Mouse (Mus musculus) layer of hippocampus, adult 9-11 months (tissue): ENCODE measurements around the gene Necab2.

ENCODE experiments used
- DNase-seq: peaks from one replicate; pipeline ENCODE4 v3.0.0; 2022

Necab2 gene

DNA sequence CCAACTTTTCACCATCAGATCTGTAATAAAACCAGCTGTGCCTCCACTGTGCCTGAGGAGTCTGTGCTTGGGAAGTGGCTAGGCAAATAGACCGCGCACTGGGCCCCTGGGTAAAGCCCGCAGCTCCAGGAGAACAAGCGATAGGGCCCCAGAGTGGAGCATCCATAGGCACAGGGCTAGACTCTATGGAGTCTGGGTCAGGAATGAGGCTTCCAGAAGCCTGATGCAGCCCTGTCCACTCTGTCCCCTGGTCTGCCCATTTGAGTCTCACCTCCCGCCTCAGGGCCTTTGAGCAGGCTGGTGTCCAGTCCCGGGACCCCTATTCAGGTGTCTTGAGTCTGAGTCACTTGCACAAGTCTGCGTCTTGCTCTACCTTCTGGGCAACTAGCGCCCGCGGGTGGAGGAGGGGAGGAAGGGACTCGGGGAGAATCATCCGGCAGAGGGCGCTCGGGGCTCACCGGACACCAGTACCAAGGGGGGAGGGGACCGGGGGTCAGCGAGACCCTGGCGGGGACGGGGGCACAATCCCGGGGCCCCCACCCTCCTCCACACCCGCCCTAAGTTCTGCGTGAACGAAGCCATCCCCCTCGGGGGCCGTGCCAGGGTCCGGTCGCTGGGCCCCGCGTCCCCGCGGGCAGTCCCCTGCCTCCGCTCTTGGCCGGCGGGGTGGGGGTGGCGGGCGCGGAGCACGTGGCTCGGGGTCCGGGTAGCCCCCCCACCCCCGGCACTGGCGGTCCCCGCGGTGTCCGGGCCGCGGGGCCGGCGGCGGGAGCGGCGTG lies at the start of gene Necab2:
TSS of gene Necab2 (plus strand) at position 509 of the 779 bp plus-strand sequence.
- peak; percentile 89 for DNase-seq

DNA sequence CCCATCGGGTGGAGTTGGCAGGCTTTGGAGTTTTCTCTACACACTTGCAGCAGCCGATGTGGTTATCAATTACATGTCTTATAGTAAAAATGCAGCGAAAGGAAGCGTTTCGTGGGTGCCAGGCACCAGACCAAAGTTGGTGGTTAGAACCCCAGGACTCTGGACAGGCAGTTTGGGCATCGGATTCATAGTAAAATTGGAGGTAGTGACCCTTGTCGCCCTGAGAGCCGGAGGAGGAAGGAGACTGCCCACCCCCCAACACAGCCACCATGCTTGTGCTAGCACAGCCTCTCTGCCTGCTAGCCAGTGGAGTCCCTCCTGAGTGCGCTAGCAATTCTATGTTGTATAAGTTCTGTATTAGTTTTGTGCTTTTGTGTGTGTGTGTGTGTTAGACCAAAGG lies 48.0 kb upstream of the Necab2 start:
- no peak for DNase-seq

DNA sequence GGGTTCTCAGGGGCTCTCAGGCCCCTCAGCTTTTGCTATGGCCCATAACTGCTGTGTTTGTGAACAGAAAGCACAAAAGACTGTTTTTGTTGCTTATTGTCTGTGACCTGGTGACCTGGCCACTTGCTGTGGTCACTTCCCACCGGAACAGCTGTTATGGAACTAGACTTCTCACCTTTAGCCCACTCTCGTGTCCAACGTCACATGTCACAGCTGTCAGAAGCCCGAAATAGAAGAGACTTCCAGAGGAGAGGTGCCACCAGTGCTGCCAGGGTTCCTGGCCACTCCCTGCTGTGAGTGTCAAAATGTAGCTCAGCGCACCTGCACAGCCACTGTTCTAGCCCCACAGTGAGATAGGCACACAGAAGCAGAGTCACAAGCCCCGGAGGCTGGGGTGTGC lies 47.3 kb upstream of the Necab2 start:
- DNase-seq, result no peak

DNA sequence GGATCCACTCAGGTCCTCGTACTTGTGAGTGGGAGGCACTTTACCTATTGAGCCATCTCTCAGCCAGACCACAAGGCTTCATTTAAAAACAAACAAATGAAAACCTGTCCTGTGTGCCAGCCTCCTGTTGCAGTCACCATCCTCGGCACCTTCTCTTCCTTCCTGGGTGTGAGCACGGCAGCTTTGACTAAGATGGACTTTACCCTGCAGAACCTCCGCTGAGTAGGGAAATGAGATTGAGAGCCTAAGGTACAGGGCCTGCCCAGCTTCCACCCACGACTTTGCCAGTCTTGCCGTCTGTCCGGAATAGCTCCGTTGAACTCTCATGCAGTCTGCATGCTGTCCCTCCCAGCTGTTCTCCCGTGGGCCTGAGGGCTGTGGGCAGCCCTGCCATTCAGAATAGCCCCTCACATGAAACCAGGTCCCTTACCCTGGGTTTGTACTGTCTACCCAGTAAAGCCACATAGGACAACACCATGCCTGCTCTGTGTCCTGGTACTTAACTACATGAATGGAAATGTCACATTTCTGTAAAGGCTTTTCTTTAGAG lies 46.3 kb upstream of the Necab2 start:
- DNase-seq, result no peak

DNA sequence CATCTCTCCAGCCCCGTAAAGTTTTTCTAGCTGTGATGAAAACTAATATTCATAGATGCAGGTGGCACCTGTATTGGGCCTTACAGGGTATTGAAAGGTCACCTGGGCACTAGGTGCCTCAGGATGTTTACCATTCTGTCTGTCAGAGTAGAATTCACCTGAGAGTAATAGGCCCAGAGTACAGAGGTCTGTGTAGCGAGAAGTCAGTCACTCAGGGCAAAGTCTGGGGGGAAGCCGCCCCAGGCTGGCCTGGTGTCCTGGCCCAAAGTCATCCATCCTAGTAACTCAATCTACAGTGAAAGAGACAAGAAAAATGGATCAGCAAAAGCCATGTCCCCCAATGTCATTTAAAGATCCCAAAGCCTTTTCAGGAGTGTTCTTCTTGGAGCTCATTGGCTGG lies 45.6 kb upstream of the Necab2 start:
- no peak for DNase-seq

DNA sequence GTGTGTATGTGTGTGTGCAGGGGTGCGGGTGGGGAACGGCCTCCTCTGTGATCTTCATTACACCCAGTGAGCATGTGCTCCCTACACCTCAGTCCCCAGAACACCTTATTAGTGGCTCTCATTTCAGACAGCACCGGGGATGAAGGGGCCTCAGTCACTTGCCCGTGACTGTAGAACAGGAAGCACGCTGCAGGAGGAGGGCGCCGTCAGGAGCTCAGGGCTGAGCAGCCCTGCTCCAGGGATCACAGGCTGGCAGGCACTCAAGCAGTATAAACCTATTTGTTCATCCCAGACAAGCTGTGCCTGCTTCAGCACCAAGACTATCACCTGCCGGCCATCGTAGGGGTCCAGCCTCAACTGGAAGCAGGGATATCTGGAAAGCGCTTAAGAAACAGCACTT lies 42.6 kb upstream of the Necab2 start:
- DNase-seq, result no peak

DNA sequence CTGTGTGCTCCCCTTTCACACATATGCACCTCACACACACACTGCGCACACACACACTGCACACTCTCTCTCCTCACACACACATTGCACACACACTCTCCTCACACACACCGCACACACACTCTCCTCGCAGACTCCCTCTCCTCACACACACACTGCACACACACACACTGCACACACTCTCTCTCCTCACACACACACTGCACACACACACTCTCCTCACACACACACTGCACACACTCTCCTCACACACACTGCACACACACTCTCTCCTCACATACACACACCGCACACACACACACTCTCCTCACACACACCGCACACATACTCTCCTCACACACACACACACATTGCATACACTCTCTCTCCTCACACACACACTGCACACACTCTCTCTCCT lies 41.9 kb upstream of the Necab2 start:
- no peak for DNase-seq

DNA sequence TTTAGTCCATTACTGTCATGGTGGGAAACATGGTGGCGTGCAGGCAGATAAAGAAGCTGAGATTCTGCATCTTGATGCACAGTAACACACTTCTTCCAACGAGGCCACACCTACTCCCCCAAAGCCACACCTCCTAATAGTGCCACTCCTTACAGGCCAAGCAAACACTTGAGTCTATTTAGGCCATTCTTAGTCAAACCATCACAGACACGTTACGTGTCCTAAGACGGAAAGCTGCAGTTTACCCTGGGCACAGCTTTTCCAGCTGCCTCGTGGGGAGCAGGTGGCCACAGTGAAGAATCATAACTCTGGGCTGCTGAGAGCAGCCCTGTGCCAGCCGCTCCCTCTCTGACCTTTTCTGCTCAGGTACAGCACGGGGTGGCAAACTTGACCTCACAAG lies 38.2 kb upstream of the Necab2 start:
- DNase-seq, result no peak

DNA sequence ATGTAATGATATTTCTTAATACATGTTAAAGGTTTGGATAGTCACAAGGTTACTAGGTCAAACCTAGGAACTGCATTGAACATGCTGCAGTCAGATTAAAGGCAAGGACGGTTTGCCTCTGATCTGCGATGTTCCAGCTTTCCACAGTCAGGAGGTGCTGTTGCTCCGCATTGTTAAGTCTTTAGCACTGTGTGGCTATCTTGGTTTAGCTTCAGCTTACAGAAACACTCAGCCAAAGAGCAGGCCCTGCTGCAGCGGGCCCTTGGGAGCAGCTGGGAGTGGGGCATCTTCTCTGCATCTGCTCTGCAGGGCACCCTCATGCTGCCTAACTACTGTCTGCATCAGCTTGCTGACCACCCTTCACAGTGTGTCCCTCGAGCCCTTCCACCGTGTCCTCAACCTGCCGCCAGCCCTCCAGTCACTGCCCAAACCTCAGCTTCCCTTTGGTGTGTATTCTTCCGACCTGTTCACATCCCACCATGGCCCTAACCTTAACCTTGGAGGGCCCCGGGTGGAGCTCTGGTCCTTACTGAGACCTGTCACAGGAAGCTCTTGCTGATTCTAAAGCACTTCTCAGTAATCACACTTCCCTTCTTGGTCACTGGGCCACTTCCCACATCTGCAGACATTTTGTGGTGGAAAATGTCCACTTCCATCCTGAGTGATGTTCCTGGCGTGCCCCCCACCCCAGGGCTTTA lies 34.3 kb upstream of the Necab2 start:
- DNase-seq, result no peak

DNA sequence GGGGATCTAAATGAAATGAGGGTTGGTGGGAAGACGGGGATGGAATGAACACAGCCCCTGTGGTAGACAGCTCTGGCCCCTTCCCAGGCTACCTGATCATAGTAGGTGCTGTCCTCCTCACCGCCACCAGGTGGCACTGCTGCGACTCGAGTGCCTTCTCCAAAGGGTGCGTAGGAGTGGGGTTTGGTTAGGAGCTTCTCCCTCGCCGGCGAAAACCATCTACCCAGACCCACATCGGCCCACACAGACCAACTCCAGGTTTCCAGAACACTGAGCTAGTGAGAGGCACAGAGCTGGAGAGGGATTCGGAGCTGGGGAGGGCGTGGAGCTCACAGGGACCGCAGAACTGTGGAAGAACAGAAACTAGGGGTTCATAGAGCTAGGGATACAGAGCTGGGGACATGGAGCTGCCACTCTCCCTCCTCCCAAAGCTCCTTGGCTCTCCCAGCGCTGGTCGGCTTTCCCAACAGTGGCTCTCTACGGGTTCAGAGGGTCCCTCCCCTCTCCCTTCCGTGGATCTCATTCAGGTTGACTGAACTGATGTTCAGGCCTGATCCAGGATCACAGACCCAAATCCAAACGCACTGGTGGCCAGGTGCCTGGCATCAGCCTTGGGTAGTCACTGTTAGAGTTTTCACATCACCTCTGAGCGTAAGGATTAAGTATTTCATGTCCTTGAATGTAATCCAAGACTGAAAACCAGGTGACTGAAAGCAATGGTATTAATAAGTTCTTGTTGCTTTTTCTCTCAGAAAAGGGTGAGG lies 33.6 kb upstream of the Necab2 start:
- peak; percentile 82 for DNase-seq

DNA sequence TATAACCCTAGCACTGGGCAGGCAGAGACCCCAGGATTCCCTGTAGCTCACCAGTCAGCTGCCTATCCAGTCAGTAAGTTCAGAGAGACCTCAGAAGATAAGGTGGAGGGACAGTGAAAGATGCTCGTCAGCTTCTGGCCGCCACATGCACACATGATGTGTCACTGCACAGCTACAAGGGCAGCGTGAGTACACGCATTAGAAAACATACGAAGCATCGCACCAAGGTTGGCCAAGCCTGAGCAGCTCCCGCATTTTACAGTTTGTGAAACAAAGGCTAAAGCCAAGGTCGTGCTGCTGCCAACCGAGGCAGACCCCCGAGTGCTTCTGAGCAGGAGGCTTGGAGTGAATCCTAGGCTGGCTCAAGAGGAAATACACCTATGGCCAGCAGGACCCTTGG lies 32.9 kb upstream of the Necab2 start:
- DNase-seq, result no peak

DNA sequence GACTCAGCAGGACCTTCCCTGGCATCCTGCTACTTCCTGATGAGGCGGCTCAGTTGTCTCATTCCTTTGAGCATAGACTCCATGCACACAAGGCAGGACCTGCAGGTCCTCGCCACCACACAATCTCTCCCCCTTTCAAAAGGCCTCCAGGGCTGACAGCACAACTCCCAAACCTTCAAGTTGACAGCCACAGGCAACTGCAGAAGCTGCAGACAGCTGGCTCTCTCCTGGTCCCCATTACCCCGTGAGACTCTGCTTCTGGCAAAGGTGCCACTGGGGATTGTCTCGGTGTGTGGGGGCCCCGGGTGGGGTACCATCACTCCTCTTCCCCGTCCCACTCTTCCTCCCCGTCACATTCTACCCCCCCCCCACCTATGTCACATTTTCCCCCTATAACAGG lies 26.2 kb upstream of the Necab2 start:
- no peak for DNase-seq

DNA sequence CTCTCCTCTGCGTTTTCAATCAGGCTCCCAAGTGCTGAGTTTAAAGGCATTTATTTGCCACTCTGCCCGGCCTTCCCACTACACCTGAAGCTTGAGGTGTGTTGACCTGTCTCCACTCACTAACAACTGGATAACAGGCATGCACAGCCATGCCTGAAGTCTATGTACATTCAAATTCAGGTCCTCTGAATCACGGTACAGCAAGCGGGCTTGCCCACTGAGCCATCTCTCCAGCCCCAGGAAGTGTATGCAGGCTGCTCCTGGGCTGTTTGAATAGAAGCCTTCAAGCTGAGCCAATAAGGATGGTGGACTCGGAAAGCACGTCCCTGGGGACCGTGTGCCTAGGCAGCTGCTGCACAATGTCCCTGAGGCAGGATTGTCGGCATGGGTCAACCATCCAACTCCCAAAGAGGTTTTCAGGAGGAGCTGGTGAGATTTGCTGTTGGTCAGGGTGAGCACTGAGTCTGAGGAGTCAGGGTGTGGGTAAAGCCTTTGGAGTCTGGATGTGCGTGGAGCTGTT lies 24.9 kb upstream of the Necab2 start:
- peak; percentile 46 for DNase-seq

DNA sequence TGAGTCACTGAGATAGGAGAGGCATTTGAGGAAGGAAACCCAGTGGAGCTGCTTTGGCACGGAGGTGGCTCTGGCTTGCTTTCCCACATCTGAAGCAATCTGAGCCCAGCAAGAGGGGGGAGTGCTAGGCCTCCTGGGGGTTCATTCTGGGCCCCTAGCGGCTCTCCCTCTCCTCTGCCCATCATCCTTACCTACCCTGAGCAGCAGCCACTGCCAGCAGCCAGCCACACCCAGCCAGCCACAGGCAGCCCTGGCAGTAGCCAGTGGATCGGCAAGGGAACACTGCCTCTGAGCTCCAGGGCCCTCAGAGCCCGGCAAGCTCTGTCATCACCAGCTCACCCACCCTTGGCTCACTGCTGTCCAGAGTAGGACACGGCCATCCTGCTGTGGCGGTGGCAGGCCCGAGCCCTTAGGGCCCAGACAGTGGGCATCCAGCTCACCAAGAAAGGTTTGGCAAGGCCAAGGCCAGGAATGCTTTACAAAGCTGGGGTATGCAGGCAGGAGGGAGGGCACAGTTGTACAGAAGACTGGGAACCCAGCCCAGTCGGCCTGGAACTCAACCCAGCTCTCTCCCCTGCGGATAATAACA lies 24.3 kb upstream of the Necab2 start:
- no peak for DNase-seq

DNA sequence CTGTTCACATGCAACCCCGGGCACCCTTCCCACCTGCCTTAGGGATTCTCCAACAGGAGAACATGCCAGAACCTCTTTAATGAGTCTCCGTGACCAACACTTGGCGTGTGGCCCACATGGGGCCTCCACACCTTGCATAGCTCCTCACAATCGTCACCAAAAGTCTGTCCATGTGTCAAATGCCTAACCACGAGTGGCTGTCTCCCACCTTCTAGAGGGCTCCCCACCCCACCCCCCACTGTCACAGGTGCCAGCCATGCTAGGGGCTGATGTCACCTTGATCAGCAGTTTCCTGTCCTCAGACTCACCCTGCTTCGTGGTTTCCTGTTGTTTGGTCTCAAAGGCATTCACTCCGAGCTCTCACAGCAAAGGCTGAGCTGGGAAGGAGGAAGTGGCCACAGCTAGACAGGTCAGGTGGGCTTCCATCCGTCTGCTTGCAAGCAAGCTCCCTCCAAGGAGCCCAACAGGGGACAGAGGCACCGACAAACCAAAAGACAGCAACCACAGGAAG lies 22.8 kb upstream of the Necab2 start:
- peak; percentile 84 for DNase-seq

DNA sequence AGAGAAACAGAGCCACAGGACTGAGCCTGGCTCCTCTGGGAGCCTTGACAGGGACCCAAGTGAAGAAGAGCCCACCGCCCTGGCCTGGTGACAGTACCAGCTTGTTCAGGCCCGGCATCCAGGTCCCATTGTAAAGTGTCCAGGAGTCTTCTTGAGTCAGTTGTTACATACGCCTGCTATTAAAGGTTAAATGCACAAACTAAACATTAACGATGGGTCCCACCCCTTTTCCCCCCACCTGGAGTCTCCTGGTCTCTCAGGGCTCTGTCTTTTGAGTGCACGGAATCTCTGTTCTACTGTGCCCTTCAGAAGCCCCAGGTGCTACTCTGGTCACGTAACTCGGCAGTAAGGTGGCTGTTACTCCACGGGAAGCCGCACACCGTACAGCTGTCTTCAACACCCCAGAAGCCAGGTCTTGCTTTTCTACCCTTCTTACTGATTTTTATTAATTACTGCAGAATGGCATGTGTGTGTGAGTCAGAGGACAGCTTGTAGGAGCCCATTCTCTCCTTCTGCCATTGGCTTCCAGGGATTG lies 22.3 kb upstream of the Necab2 start:
- no peak for DNase-seq

DNA sequence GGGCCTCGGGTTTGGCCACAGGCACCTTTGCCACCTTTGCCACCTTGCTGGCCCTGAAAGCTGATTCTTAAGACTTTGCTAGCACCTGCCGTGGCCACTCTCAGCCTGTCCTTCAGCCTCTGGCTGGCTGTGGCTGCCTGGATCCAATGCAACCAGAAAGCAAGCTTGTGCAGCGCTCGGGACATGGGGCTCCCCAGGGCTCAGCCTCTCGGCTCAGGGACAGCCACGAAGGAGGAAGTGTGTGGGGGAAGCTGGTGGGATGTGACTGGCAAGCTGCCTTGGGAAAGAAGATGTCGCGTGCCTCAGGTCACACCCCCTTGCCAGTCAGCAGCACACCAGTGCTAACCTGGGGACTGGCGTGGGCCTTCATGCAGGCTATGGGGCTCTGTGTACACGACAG lies 21.8 kb upstream of the Necab2 start:
- DNase-seq, result peak; percentile 66

DNA sequence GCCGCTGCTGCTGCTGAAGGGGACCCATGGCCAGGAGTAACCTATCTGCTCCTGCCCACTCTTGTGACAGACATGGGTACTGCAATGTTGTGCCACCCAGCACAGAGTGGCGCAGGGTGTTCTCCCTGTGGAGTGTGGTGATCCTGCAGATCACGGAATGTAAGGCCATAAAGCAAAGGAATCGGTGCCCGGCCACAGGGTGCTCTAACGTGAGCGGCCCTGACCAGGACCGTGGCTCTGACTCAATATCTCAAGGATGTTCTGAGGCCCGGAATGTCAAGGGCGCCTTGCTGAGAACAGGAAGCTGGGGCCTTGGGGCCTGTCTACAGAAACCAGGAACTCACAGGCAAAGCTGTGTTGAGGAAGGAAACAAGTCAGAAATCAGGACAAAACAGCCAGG lies 21.0 kb upstream of the Necab2 start:
- DNase-seq, result no peak

DNA sequence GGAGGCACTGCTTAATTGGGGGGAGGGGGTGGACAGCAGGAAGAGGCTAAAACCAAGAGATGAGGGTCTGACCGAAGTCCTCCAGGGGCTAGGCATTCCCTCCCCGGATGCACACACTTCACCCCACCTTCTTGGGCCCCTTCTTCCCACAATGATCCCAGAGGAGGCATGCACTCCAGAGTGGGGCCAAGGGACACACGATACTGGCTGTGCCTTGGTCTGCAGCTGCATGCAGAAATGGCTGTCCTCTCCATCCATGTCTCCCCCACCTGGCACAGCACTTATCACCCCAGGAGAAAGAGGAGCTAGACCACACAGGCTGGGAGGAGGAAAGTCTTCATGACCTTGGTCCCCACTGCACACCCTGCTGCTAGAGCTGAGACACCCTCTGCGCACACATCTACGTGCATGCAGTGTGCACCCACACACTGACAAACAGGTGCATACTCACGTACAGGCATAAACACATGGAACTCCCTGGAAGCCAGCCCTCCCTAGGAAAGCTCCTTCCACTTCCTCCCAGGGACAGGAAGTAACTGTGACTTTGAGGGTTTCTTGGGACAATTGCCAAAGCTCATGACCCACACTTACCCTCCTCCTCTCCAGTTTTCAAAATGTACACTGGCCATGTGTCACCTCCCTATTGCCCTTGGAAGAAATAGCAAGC lies 20.3 kb upstream of the Necab2 start:
- no peak for DNase-seq

DNA sequence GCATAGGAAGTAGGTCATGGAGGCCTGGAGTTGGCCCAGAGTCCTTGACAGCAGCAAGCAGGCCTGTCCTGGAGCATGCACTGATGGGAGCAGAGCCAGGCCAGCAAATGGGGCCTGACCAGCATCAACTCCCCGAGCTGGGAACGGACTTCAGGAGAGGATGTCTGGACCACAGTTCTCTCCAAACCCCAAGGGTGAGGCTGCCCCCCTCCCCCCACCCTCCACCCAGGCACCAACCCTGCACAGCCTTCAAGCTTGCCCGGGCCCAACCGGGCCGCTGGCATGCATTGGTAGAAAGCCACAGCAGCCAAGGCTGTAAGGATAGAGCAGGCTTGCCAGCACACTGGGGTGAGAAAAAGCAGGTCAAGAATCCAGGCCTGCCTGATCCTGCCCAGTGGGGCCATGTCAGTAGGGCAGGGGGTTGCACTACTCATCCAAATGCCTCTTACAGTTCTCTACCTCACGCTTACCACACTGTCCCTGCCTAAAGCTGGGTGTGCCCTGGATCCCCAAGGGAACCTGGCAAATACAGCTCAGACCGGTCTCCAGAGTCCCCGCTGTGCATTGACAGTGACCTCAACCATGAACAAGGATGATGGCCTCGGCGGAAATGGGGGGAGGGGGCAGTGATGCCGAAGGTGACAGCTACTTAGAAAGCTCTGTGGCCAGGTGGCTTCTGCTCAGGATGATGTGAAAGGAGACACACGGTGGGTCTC lies 18.7 kb upstream of the Necab2 start:
- DNase-seq, result no peak

DNA sequence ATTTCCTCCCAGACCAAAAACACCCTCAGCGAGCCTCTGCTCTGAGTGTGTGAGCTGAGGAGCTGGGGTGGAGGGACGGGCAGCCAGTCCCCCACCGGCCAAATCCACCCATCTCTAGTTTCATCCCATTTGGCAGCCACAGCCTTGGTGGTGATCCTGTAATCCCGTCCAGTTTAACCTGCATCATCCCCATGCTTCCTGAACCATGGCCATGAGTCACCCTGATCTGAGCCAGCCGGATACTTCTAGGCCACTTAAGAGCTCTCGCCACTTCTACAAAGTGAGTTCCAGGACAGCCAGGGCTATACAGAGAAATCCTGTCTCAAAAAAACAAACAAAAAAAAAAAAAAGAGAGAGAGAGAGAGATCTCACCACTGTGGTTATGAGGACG lies 18.2 kb upstream of the Necab2 start:
- DNase-seq, result no peak
